Mouse (Mus musculus): ENCODE data around the gene Fbxw8.

Fbxw8 gene

DNA sequence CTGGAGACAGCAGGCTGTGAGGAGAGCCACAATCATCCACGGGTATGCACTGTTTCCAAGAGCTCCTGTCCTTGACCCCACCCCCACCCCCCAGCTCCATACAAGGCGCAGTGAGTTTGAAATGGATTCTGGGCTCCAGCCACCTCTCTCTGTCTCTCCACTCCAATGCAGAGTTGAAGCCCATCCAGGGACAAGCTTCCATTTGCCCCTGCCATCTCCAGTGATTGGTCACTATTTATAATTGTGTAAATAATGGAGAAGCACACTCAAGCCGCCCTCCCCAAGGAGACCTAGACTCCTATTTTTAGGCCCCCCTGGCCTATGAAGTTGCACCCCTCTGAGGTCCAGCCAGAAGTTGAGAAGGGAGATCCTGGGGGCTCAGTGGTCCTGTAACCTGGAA is 132.2 kb downstream of the Fbxw8 start:
- DNase-seq (ENCODE audit: low spot score in 2 of 2): peak; percentile 30 to 48

DNA sequence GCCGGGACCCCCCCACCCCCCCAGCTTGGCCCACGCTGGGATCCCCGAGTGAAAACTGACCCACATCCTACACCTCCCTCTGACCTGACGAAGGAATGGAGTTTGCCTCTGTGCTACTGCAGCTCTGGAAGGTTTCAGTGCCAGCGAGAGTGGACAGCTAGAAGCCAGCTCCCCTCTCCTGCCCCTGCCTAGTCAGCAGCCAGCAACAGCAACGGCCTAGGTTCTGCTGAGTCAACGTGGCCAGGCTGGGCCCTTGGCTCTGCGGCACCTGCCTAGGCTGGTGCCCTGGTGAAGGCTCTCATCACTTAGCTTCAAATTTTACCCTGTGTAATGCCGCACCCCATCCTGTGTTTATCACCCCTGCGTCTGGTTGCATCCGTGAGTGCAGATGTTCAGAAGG is 135.4 kb downstream of the Fbxw8 start:
- DNase-seq (ENCODE audit: low spot score in 2 of 2): no peak

GRCm38 (mm10) chr5:118017527-118017926 is 137.7 kb downstream of the Fbxw8 start:
- DNase-seq (ENCODE audit: low spot score in 2 of 2): no peak

GRCm38 (mm10) chr5:118015669-118016068 is 139.6 kb downstream of the Fbxw8 start:
- no peak for DNase-seq (ENCODE audit: low spot score in 2 of 2)

- DNase-seq (ENCODE audit: low spot score in 2 of 2): peak; percentile 53 to 69
These were observed 140.2 kb downstream of the Fbxw8 start for GRCm38 (mm10) chr5:118015028-118015427.

Data from heart, adult 9 months (tissue).